Mouse (Mus musculus): Measurements from ENCODE around the gene Cdip1.
"Not testable (repeated sequence)": the region's sequence is repeated elsewhere in the genome, so short reads cannot be mapped to it uniquely, and the experiment has no call there.

The Cdip1 gene

DNA sequence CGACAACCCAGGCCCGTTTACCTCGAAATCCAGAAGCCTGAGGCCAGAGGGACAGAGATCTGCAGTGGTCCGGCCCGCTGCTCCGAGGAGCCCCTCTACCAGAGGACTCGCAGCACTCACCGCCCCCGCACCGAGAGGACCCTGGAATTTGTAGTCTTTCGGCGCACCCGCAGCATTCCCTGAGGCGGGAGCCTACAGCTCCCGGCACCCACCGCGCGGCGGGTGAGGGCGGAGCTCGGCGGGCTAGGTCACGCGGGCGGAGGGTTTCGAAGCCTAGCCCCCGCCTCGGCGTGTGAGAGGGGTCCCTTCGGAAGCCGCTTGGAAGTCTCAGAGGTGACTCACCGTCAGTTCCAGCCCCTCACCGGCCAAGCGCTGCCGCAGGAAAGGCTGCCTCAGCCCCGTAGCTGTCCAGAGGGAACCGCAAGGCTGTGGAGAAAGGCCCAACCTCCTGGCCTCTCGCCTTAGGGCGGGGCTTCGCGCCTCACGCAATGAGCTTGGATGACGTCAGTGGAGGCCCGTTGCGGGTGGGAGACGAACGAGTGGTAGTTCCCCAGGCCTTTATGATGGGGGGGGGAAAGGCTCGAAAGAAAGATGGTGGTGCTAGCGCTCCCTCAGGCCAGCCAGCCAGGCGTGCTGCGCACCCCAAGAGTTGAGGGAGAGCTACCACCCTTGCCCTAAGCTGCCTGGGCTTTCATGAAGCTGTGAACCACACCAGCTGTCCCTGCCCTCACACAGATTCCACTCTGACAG is at the start of gene Cdip1:
TSS of gene Cdip1 (minus strand) at position 483 of the 750 bp plus-strand sequence.
- peak; percentile 86 for DNase-seq (ENCODE audit: low read depth, low spot score)

- no peak for DNase-seq (ENCODE audit: low read depth, low spot score)
Observed at GRCm38 (mm10) chr16:4839552-4839951, 49.5 kb upstream of the Cdip1 start.

DNA sequence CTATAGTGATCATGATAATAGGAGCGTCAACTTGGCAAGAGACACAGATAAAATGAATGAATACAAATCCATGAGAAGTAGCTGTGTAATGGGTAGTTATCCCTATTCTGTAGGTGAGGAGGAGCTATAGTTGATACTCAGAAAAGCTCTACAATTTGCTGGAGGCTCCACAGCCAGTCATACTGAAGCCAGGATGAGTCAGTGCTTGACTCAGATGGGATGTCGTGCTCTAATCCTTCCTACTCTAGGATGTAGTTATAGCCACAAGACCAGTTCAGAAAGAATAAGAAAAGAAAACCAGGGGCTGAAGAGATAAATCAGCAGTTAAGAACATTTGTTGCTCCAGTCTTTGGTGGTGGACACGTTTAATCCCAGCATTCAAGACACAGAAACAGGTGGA is 47.5 kb upstream of the Cdip1 start:
- no peak for DNase-seq (ENCODE audit: low read depth, low spot score)

DNA sequence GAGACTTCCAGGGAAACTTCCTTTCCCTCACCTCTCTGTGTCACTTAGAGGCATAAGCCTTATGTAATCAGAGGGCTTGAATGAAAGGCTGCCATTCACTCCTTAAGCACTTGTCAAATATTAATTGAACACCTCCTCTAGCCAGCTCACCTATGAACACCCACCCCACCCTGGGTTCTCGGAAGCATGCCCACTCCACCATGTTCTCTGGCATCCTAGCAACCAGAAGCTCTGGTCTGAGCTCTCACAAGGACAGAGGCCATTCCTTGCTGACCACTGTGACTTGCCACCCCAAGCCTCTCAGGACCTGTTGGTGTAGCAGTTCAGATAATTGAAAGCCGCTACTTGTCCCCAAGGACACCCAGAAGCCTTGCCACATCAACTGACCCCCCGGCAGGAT is 45.1 kb upstream of the Cdip1 start, which contains the start of gene 4930562C15Rik:
TSS of gene 4930562C15Rik (plus strand) at position 226 of the 400 bp plus-strand sequence.
- no peak for DNase-seq (ENCODE audit: low read depth, low spot score)

DNA sequence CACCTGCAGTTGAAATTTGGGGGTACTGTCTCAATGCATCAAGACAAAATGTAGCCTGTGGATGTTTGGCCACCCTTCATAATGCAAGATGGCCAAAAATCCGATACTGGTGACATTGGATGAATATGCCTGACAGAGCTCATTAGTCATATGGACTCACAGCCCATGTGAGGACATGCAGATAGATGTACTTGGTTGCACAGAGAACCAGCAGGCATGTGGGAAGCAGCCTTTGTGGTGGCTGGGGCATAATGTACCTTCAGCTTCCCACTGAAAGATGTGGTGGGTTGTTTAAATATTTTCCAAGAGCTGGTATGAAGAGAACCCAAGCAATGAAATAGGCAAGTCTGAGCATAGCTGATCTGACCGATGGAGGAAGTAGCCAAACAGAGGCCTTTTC is 43.8 kb upstream of the Cdip1 start:
- DNase-seq (ENCODE audit: low read depth, low spot score): no peak

DNA sequence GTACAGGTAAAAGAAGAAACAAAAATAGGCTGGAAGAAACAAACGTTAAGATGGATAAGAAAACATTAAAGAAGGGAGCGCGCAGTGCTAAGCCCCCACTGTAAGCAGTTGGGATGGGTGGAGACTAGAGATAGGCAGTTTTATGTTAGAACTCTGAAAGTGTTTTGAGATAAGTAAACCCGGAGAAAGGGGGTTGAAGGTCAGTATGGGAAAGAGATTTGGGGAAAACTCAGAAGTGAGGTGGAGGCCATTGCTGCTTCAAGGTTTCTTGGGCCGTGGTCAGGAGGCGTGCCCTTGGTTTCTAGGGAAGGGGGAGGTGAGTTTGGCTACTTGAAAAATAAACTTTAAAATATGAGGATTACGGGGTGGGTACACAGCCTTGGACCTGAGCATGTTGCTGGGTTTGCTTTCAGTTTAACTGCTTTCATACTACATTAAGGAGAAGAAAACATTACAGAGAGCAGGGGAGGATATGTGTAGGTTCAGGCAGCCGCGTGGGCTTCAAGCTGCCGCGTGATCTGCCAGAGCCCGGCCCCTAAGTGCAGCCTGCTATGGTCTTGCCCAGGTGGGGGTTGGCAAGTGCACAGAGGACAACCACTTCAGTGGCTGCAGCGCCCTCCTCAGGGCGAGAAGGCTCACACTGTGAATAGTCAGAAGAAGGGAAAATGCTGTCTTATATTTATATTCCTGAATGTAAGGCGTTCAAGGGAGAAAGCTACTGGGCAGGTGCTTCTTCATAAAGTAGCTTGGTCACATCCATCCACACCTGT is 41.7 kb upstream of the Cdip1 start:
- DNase-seq (ENCODE audit: low read depth, low spot score): no peak

- DNase-seq (ENCODE audit: low read depth, low spot score): no peak
Observed at GRCm38 (mm10) chr16:4829271-4829900, 39.3 kb upstream of the Cdip1 start.

- DNase-seq (ENCODE audit: low read depth, low spot score): no peak
Observed at GRCm38 (mm10) chr16:4827639-4828038, 37.5 kb upstream of the Cdip1 start.

- DNase-seq (ENCODE audit: low read depth, low spot score): not testable (repeated sequence)
Observed at GRCm38 (mm10) chr16:4824466-4824865, 34.4 kb upstream of the Cdip1 start.

GRCm38 (mm10) chr16:4818349-4818748 is 28.3 kb upstream of the Cdip1 start:
- no peak for DNase-seq (ENCODE audit: low read depth, low spot score)

GRCm38 (mm10) chr16:4796631-4797030 is 6.5 kb upstream of the Cdip1 start:
- DNase-seq (ENCODE audit: low read depth, low spot score): no peak

- no peak for DNase-seq (ENCODE audit: low read depth, low spot score)
Observed at GRCm38 (mm10) chr16:4791332-4791731, 1.2 kb upstream of the Cdip1 start.

GRCm38 (mm10) chr16:4789311-4789768 is 752 bp downstream of the Cdip1 start:
- no peak for DNase-seq (ENCODE audit: low read depth, low spot score)

DNA sequence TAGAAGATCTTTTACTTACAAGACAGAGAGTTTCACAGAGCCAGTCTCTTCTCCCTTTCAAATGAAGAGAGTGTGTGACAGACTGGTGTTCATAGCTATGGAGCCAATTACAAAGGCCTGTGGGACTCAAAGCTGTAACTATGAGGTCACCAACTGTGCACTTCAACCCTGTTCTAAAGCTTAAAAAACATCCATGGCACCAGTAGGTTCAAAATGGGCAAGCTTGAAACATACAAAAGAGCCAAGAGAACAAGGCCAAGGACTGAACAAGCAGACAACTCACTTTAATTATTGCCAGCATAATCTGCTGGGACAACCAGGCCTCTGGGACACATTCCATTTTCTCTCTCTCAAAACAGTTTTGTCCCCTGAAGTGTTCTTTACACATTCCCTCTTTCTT is 1.9 kb downstream of the Cdip1 start:
- DNase-seq (ENCODE audit: low read depth, low spot score): no peak

DNA sequence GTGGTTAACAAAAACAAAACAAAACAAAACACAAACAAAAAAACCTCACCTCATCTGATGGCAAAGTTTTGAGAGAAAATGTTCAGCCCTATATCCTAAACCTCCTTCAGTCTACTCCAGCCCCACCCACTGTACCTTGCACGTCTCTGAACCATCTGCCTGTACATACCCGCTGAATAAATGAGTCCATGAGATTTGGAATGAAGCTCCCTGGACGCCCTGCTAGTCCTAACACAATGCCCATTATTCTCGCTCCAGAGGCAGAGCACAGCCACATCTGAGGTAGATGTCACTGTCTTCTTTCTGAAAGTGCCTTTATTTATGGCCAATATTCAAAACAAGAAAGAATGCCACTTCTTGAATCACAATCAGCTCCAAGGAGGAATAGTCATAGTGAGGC is 4.4 kb downstream of the Cdip1 start:
- DNase-seq (ENCODE audit: low read depth, low spot score): no peak

DNA sequence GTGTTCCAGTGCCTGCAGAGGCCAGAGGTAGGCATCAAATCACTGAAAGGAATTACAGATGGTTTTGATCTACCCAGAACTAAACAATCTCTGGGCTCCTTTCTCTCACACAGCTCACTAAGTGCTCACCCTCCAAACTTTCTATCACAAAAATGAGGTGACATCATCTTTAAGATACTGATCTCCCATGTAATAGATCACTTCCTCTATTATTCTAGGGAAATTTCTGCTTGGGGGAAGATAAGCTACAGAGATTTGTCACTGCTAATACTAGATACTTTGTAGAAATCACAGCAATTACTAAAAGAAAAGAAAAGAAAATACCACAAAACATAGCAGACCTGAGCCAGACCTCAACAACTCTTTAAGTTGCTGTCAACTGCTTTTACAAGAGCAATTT is 7.6 kb downstream of the Cdip1 start:
- DNase-seq (ENCODE audit: low read depth, low spot score): no peak

DNA sequence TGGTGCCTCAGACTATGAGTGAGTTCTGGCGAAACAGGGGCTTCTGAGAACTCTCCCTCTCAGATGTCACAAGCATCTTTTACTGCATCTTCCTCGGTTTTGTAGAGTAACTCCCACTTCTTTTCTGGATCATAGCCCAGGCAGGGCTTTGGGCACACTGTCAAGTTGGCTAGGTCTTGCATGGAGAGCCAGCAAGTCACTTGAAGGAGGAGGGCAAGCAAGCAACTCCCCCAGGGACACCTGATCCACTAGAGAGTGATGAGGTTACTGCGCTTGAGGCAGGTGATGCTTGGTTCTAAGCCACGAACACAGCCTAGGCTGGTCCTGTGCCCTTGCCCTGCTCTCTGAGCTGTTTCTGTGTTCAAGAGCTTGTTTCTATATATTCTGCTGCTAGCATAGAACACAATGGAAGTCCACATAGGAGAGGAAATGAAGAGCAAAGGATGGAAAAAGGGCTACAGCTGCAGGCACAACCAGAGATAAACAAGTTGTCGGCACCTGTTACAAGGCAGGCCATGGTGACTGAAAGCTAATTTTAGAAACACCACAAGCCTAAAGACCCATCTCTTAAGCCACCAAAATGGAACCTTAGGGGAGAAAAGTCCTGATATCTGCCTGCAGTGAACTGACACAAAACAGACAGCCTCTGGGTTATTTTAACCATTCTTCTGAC is 8.4 kb downstream of the Cdip1 start:
- no peak for DNase-seq (ENCODE audit: low read depth, low spot score)

DNA sequence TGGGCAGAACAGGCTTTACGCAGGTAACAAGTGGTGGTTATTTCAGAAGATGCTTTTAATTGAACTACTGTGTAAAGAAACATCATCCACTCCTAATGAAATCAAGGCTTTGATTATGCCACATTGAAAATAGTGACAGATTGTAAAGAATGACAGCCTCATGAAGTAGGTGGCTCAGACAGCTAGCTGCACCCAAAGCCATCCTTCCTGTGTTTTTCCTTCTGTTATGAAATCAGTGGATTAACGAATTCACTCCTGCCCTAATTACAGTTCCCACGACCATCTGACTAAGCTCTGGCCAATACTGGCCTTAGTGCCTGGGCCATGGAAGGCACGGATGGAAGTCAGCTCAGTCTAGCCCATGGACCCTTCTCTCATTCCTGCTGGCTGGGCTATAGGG is 11.2 kb downstream of the Cdip1 start:
- no peak for DNase-seq (ENCODE audit: low read depth, low spot score)

- DNase-seq (ENCODE audit: low read depth, low spot score): no peak
Observed at GRCm38 (mm10) chr16:4777905-4778609, 12.0 kb downstream of the Cdip1 start.

GRCm38 (mm10) chr16:4777171-4777904 is 12.8 kb downstream of the Cdip1 start:
- no peak for DNase-seq (ENCODE audit: low read depth, low spot score)

All from retina, postnatal 7 days (tissue).